Mouse (Mus musculus) ES-Bruce4 (cell line): ENCODE results near the gene Gp6.

Experiments used
- CTCF ChIP-seq: IDR thresholded peaks from one replicate; pipeline ENCODE4 v1.8.1; 2011; ENCODE audit warnings: low read depth, low read length
- EP300 ChIP-seq: IDR thresholded peaks from 2 replicates; pipeline ENCODE4 v1.6.1; 2011; ENCODE audit warnings: low read depth, low read length; ENCODE audit not compliant: insufficient read depth
- POLR2A ChIP-seq: IDR thresholded peaks from one replicate; pipeline ENCODE4 v1.8.1; 2011; ENCODE audit warnings: low read length; ENCODE audit not compliant: insufficient read depth

DNA sequence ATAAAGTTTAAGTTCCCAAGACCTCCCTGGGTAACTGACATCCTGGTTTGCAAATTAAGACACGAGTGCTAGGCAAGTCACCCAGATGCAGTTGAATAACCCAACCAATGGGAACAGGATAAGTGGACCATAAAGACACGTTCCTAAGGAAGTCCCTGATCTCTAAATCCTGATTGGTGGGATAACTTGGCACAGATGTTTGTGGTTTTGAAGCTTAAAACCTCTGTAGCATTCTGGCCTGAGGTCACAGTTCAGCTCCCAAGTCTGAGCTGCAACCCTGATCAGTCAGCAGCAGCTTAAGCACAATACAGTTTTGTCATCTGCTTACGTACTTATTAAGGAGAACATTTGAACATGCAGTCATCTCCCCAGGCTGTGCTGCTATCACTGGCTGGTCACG lies 22.7 kb upstream of the Gp6 start:
- TF ChIP-seq POLR2A (no peak), CTCF (no peak), EP300 (no peak)
